Mouse (Mus musculus): Measurements from ENCODE around the gene Cdx4. TPM values are rescaled to one million over a fixed set of nuclear protein-coding genes. Genes with fewer than 3 reads are reported as not detected.

Gene Cdx4
- polyA plus RNA-seq (2014; fragmentation: Nextera tagmentation; extraction: Ambion mirVana), result not detected in 2 replicates

- H3K36me3 ChIP-seq (ENCODE audit: control insufficient read depth, insufficient read depth, low read length), result no peaks in the 10 kb centered on the region
- no peaks in the 10 kb centered on the region for H3K9me3 ChIP-seq (ENCODE audit: control insufficient read depth, low read length)
- peak within 1 kb of the TSS; percentile 10; the same call in 1 of the 2 replicates for H3K4me3 ChIP-seq (ENCODE audit: low read depth, low read length)
- peaks cover 64% of the 10 kb centered on the region for H3K27me3 ChIP-seq (ENCODE audit: control insufficient read depth, insufficient read depth, low read length)
- H3K4me1 ChIP-seq (ENCODE audit: control insufficient read depth, insufficient read depth, low read length), result no peaks in the 10 kb centered on the region
- H3K4me2 ChIP-seq, result peak within 1 kb of the TSS; percentile 17
- no peak within 1 kb of the TSS for H3K27ac ChIP-seq (ENCODE audit: low read depth, low read length)
- WGBS, result 28% methylated on average over 13 of the region's 13 CpGs
- no peak within 1 kb of the TSS for H3K9ac ChIP-seq (ENCODE audit: low read length)
- ATAC-seq (ENCODE audit: low FRiP score) (no peak), DNase-seq (ENCODE audit: low spot score, missing footprints) (peak; percentile 82)
Measured at GRCm38 (mm10) chrX:103321146-103321545, at the start of gene Cdx4. TSS of gene Cdx4 (plus strand) at chrX:103321398.

GRCm38 (mm10) chrX:103274325-103274724 lies 46.9 kb upstream of the Cdx4 start:
- H3K36me3 ChIP-seq (ENCODE audit: control insufficient read depth, insufficient read depth, low read length), result no peaks in the 10 kb centered on the region
- WGBS, result 83% methylated on average over 4 of the region's 5 CpGs
- no peak overlapping the region for H3K9ac ChIP-seq (ENCODE audit: low read length)
- DNase-seq (ENCODE audit: low spot score, missing footprints), result no peak
- no peak overlapping the region for H3K4me2 ChIP-seq
- no peaks in the 10 kb centered on the region for H3K9me3 ChIP-seq (ENCODE audit: control insufficient read depth, low read length)
- no peak overlapping the region for H3K4me3 ChIP-seq (ENCODE audit: low read depth, low read length)
- no peaks in the 10 kb centered on the region for H3K4me1 ChIP-seq (ENCODE audit: control insufficient read depth, insufficient read depth, low read length)
- no peaks in the 10 kb centered on the region; the same call in 1 of the 2 replicates for H3K27me3 ChIP-seq (ENCODE audit: control insufficient read depth, insufficient read depth, low read length)
- no peak for ATAC-seq (ENCODE audit: low FRiP score)
- H3K27ac ChIP-seq (ENCODE audit: low read depth, low read length), result no peak overlapping the region

GRCm38 (mm10) chrX:103286899-103287722 lies 34.1 kb upstream of the Cdx4 start:
- Histone ChIP-seq H3K4me2 (no peak overlapping the region), H3K9me3 (ENCODE audit: control insufficient read depth, low read length) (no peaks in the 10 kb centered on the region), H3K36me3 (ENCODE audit: control insufficient read depth, insufficient read depth, low read length) (no peaks in the 10 kb centered on the region), H3K4me1 (ENCODE audit: control insufficient read depth, insufficient read depth, low read length) (no peaks in the 10 kb centered on the region; the same call in 1 of the 2 replicates), H3K4me3 (ENCODE audit: low read depth, low read length) (no peak overlapping the region), H3K9ac (ENCODE audit: low read length) (no peak overlapping the region), H3K27me3 (ENCODE audit: control insufficient read depth, insufficient read depth, low read length) (peaks cover 31% of the 10 kb centered on the region), H3K27ac (ENCODE audit: low read depth, low read length) (no peak overlapping the region)
- 37% methylated on average over 4 of the region's 4 CpGs for WGBS
- DNase-seq (ENCODE audit: low spot score, missing footprints) (peak; percentile 87), ATAC-seq (ENCODE audit: low FRiP score) (0 out of 2 replicates have a peak, but pooled peaks have one; percentile 24)

GRCm38 (mm10) chrX:103287846-103288377 lies 33.3 kb upstream of the Cdx4 start:
- Histone ChIP-seq H3K36me3 (ENCODE audit: control insufficient read depth, insufficient read depth, low read length) (no peaks in the 10 kb centered on the region), H3K27ac (ENCODE audit: low read depth, low read length) (peak overlapping the region; percentile 20; the same call in 1 of the 2 replicates), H3K9me3 (ENCODE audit: control insufficient read depth, low read length) (no peaks in the 10 kb centered on the region), H3K4me2 (no peak overlapping the region), H3K4me3 (ENCODE audit: low read depth, low read length) (no peak overlapping the region), H3K27me3 (ENCODE audit: control insufficient read depth, insufficient read depth, low read length) (peaks cover 31% of the 10 kb centered on the region), H3K9ac (ENCODE audit: low read length) (no peak overlapping the region), H3K4me1 (ENCODE audit: control insufficient read depth, insufficient read depth, low read length) (no peaks in the 10 kb centered on the region; the same call in 1 of the 2 replicates)
- 35% methylated on average over 10 of the region's 10 CpGs for WGBS
- no peak for ATAC-seq (ENCODE audit: low FRiP score)
- DNase-seq (ENCODE audit: low spot score, missing footprints), result peak; percentile 85

- H3K4me3 ChIP-seq (ENCODE audit: low read depth, low read length), result no peak overlapping the region
- WGBS, result 28% methylated on average over 25 of the region's 25 CpGs
- H3K27ac ChIP-seq (ENCODE audit: low read depth, low read length), result peak overlapping the region; percentile 20; the same call in 1 of the 2 replicates
- H3K27me3 ChIP-seq (ENCODE audit: control insufficient read depth, insufficient read depth, low read length), result peaks cover 31% of the 10 kb centered on the region
- peak overlapping the region; percentile 28; the same call in 1 of the 2 replicates for H3K4me2 ChIP-seq
- peak; percentile 92 for ATAC-seq (ENCODE audit: low FRiP score)
- no peaks in the 10 kb centered on the region; the same call in 1 of the 2 replicates for H3K4me1 ChIP-seq (ENCODE audit: control insufficient read depth, insufficient read depth, low read length)
- no peak overlapping the region for H3K9ac ChIP-seq (ENCODE audit: low read length)
- peak; percentile 87 for DNase-seq (ENCODE audit: low spot score, missing footprints)
- no peaks in the 10 kb centered on the region for H3K9me3 ChIP-seq (ENCODE audit: control insufficient read depth, low read length)
- H3K36me3 ChIP-seq (ENCODE audit: control insufficient read depth, insufficient read depth, low read length), result no peaks in the 10 kb centered on the region
Measured at GRCm38 (mm10) chrX:103288485-103289330, 32.5 kb upstream of the Cdx4 start.

- Histone ChIP-seq H3K27ac (ENCODE audit: low read depth, low read length) (no peak overlapping the region), H3K4me1 (ENCODE audit: control insufficient read depth, insufficient read depth, low read length) (no peaks in the 10 kb centered on the region), H3K4me3 (ENCODE audit: low read depth, low read length) (no peak overlapping the region), H3K4me2 (no peak overlapping the region), H3K36me3 (ENCODE audit: control insufficient read depth, insufficient read depth, low read length) (no peaks in the 10 kb centered on the region), H3K9me3 (ENCODE audit: control insufficient read depth, low read length) (no peaks in the 10 kb centered on the region), H3K27me3 (ENCODE audit: control insufficient read depth, insufficient read depth, low read length) (peaks cover 32% of the 10 kb centered on the region), H3K9ac (ENCODE audit: low read length) (no peak overlapping the region)
- DNase-seq (ENCODE audit: low spot score, missing footprints) (no peak), ATAC-seq (ENCODE audit: low FRiP score) (no peak)
- WGBS, result 73% methylated on average over 4 of the region's 4 CpGs
Measured at GRCm38 (mm10) chrX:103298937-103299336, 22.3 kb upstream of the Cdx4 start.

GRCm38 (mm10) chrX:103308262-103308661 lies 12.9 kb upstream of the Cdx4 start:
- no peak for DNase-seq (ENCODE audit: low spot score, missing footprints)
- no peak overlapping the region for H3K27ac ChIP-seq (ENCODE audit: low read depth, low read length)
- H3K4me2 ChIP-seq, result no peak overlapping the region
- ATAC-seq (ENCODE audit: low FRiP score), result no peak
- H3K36me3 ChIP-seq (ENCODE audit: control insufficient read depth, insufficient read depth, low read length), result no peaks in the 10 kb centered on the region
- no peaks in the 10 kb centered on the region for H3K9me3 ChIP-seq (ENCODE audit: control insufficient read depth, low read length)
- 77% methylated on average over 1 of the region's 1 CpGs for WGBS
- H3K4me3 ChIP-seq (ENCODE audit: low read depth, low read length), result no peak overlapping the region
- H3K9ac ChIP-seq (ENCODE audit: low read length), result no peak overlapping the region
- no peaks in the 10 kb centered on the region for H3K4me1 ChIP-seq (ENCODE audit: control insufficient read depth, insufficient read depth, low read length)
- H3K27me3 ChIP-seq (ENCODE audit: control insufficient read depth, insufficient read depth, low read length), result peaks cover 14% of the 10 kb centered on the region

- no peak overlapping the region for H3K4me2 ChIP-seq
- no peaks in the 10 kb centered on the region for H3K9me3 ChIP-seq (ENCODE audit: control insufficient read depth, low read length)
- no peaks in the 10 kb centered on the region for H3K36me3 ChIP-seq (ENCODE audit: control insufficient read depth, insufficient read depth, low read length)
- no peak overlapping the region for H3K9ac ChIP-seq (ENCODE audit: low read length)
- no peak overlapping the region for H3K4me3 ChIP-seq (ENCODE audit: low read depth, low read length)
- no peaks in the 10 kb centered on the region for H3K4me1 ChIP-seq (ENCODE audit: control insufficient read depth, insufficient read depth, low read length)
- DNase-seq (ENCODE audit: low spot score, missing footprints) (no peak), ATAC-seq (ENCODE audit: low FRiP score) (no peak)
- peaks cover 16% of the 10 kb centered on the region for H3K27me3 ChIP-seq (ENCODE audit: control insufficient read depth, insufficient read depth, low read length)
- H3K27ac ChIP-seq (ENCODE audit: low read depth, low read length), result no peak overlapping the region
- WGBS, result 88% methylated on average over 3 of the region's 3 CpGs
Measured at GRCm38 (mm10) chrX:103311723-103312122, 9.5 kb upstream of the Cdx4 start.
